ENCODE assay signal across 20 mouse cellular contexts in genomic region chr16:38728576-38729132, GRCm38 (mm10). TPM values are rescaled to one million over a fixed set of nuclear protein-coding genes. Genes with fewer than 3 reads are reported as not detected.
DNase-seq lines count a peak whose midpoint lies in the region; ATAC-seq and TF ChIP-seq lines count a peak whose summit lies in the region.
"Had no signal": no experiment of that assay in that cellular context is flagged by ENCODE, and none has a peak within 500 bp of the region (broad histone marks: within the 10 kb centered on the region; RNA-seq: fewer than 3 reads in every experiment).

No protein-coding gene starts in this region.

- no peaks in the 10 kb centered on the region for H3K9me3 ChIP-seq in limb, embryonic 11.5 days (ENCODE audit: control insufficient read depth, low read length)
- no peaks in the 10 kb centered on the region for H3K9me3 ChIP-seq in limb, embryonic 10.5 days (replicated peaks)
- H3K9me3 ChIP-seq in stomach, postnatal 0 days (ENCODE audit: control insufficient read depth, low read length): no peaks in the 10 kb centered on the region
- H3K9me3 ChIP-seq: forebrain, embryonic 15.5 days; intestine, embryonic 15.5 days; liver, embryonic 15.5 days had no signal

- TF ChIP-seq EP300 in stomach, postnatal 0 days (optimal IDR thresholded peaks at IDR 0.05): no peak

- no peak for ATAC-seq in limb, embryonic 11.5 days (ENCODE audit: insufficient number of reproducible peaks, low FRiP score, low TSS enrichment, low read depth)
- no peak for ATAC-seq in stomach, postnatal 0 days (ENCODE audit: low FRiP score, low TSS enrichment)
- ATAC-seq: Patski had no signal

- no peak overlapping the region for H3K9ac ChIP-seq in limb, embryonic 11.5 days (ENCODE audit: low read length)
- no peak overlapping the region for H3K9ac ChIP-seq in stomach, postnatal 0 days (ENCODE audit: low read length)
- H3K9ac ChIP-seq: forebrain, embryonic 15.5 days; intestine, embryonic 15.5 days; liver, embryonic 15.5 days had no signal

- H3K4me2 ChIP-seq in limb, embryonic 11.5 days (ENCODE audit: low read depth, severe bottlenecking): no peak overlapping the region
- no peak overlapping the region for H3K4me2 ChIP-seq in stomach, postnatal 0 days (replicated peaks; ENCODE audit: low read depth)
- H3K4me2 ChIP-seq: forebrain, embryonic 15.5 days; intestine, embryonic 15.5 days; liver, embryonic 15.5 days had no signal

- no peaks in the 10 kb centered on the region for H3K27me3 ChIP-seq in limb, embryonic 11.5 days (ENCODE audit: control insufficient read depth, insufficient read depth, low read length)
- H3K27me3 ChIP-seq in limb, embryonic 10.5 days (ENCODE audit: low read depth, poor library complexity, severe bottlenecking): no peaks in the 10 kb centered on the region
- H3K27me3 ChIP-seq in stomach, postnatal 0 days (ENCODE audit: control insufficient read depth, insufficient read depth, low read length): no peaks in the 10 kb centered on the region
- H3K27me3 ChIP-seq: forebrain, embryonic 15.5 days; intestine, embryonic 15.5 days had no signal

- 93% methylated on average over 15 of the region's 15 CpGs for WGBS in limb, embryonic 11.5 days
- WGBS in limb, embryonic 10.5 days: 94% methylated on average over 15 of the region's 15 CpGs
- WGBS in stomach, postnatal 0 days: 87% methylated on average over 15 of the region's 15 CpGs

- H3K36me3 ChIP-seq in limb, embryonic 11.5 days (ENCODE audit: control insufficient read depth, insufficient read depth, low read length): no peaks in the 10 kb centered on the region
- no peaks in the 10 kb centered on the region for H3K36me3 ChIP-seq in limb, embryonic 10.5 days
- no peaks in the 10 kb centered on the region for H3K36me3 ChIP-seq in stomach, postnatal 0 days (ENCODE audit: control insufficient read depth, insufficient read depth, low read length)
- H3K36me3 ChIP-seq: forebrain, embryonic 15.5 days; intestine, embryonic 15.5 days; liver, embryonic 15.5 days had no signal

- no peaks in the 10 kb centered on the region for H3K4me1 ChIP-seq in limb, embryonic 11.5 days (ENCODE audit: control insufficient read depth, insufficient read depth, low read length)
- H3K4me1 ChIP-seq in limb, embryonic 10.5 days: no peaks in the 10 kb centered on the region
- H3K4me1 ChIP-seq in stomach, postnatal 0 days (replicated peaks; ENCODE audit: control insufficient read depth, insufficient read depth): no peaks in the 10 kb centered on the region
- H3K4me1 ChIP-seq: forebrain, embryonic 15.5 days; intestine, embryonic 15.5 days; liver, embryonic 15.5 days had no signal

- no peak overlapping the region for H3K27ac ChIP-seq in limb, embryonic 11.5 days (replicated peaks; ENCODE audit: low read depth, low read length)
- H3K27ac ChIP-seq in limb, embryonic 10.5 days: no peak overlapping the region
- H3K27ac ChIP-seq in stomach, postnatal 0 days (replicated peaks): no peak overlapping the region
- H3K27ac ChIP-seq: forebrain, embryonic 15.5 days; intestine, embryonic 15.5 days; liver, embryonic 15.5 days had no signal

- intact Hi-C loops in heart, postnatal 36 days (cut with DNase I): loop anchor here (10.0 kb wide), 2 partner anchors 104 to 384 kb away; partner anchors contain the start of genes Cox17, Gm21987 and Maats1

- no peak overlapping the region for H3K4me3 ChIP-seq in limb, embryonic 11.5 days (ENCODE audit: low read depth, low read length)
- H3K4me3 ChIP-seq in limb, embryonic 10.5 days: no peak overlapping the region
- no peak overlapping the region for H3K4me3 ChIP-seq in stomach, postnatal 0 days (ENCODE audit: low read depth, low read length)
- H3K4me3 ChIP-seq: forebrain, embryonic 15.5 days; intestine, embryonic 15.5 days; liver, embryonic 15.5 days had no signal

- TF ChIP-seq CTCF in stomach, postnatal 0 days (IDR thresholded peaks at IDR 0.05; ENCODE audit: low read depth): no peak

- DNase-seq in heart, adult 11 months: peak; percentile 84
- DNase-seq in heart, postnatal 36 days: no peak
- DNase-seq in kidney, adult 9 months: peak; percentile 25
- DNase-seq in kidney, adult 11 months: no peak
- DNase-seq in limb, embryonic 11.5 days (ENCODE audit: low spot score): peak; percentile 14
- DNase-seq in limb, embryonic 10.5 days (ENCODE audit: low spot score): no peak
- DNase-seq in stomach, postnatal 0 days (ENCODE audit: low spot score): peak; percentile 8
- DNase-seq: adrenal gland, postnatal 10 days; cerebellum, adult 8-10 months; cerebellum, postnatal 25 days; heart, postnatal 10 days; layer of hippocampus, postnatal 36 days; left cerebral cortex, postnatal 4 days; liver; midbrain, embryonic 14.5 days had no signal

RNA-seq across cellular contexts. Expression of gene B4galt4, which starts 13.4 kb away (rescaled TPM):
- total RNA-seq in heart, postnatal 36 days (2021): 10 to 100 TPM; 10.1 to 11.9 TPM
- 26.8 and 27.8 TPM in 2 replicates for polyA plus RNA-seq in limb, embryonic 11.5 days (2014; fragmentation: Nextera tagmentation; extraction: Ambion mirVana)
- 19.2 and 23.0 TPM in 2 replicates for polyA plus RNA-seq in limb, embryonic 10.5 days (2016; fragmentation: Nextera tagmentation; extraction: Ambion mirVana)
- polyA plus RNA-seq in stomach, postnatal 0 days (2015; fragmentation: Nextera tagmentation; extraction: Ambion mirVana): 9.1 and 9.3 TPM in 2 replicates
- total RNA-seq: MEL had no signal

RNA-seq across cellular contexts. Expression of gene Arhgap31, which starts 15.6 kb away (rescaled TPM):
- 10 to 100 TPM; 37.4 to 43.5 TPM for total RNA-seq in heart, postnatal 36 days (2021)
- polyA plus RNA-seq in limb, embryonic 11.5 days (2014; fragmentation: Nextera tagmentation; extraction: Ambion mirVana): 5.4 and 6.5 TPM in 2 replicates
- polyA plus RNA-seq in limb, embryonic 10.5 days (2016; fragmentation: Nextera tagmentation; extraction: Ambion mirVana): 6.3 and 6.7 TPM in 2 replicates
- 3.1 and 3.4 TPM in 2 replicates for polyA plus RNA-seq in stomach, postnatal 0 days (2015; fragmentation: Nextera tagmentation; extraction: Ambion mirVana)

Comparison
In these comparisons a context has a peak if more than half of its experiments do, and no peak if none do; other contexts are left out.
1. DNase-seq: peak in heart, adult 11 months (single experiment), kidney, adult 9 months (single experiment), limb, embryonic 11.5 days (single experiment) and stomach, postnatal 0 days (single experiment); none in heart, postnatal 36 days (0 of 2), kidney, adult 11 months (single experiment) and limb, embryonic 10.5 days (single experiment).